Mouse (Mus musculus) spleen, adult 2 months (tissue): ENCODE measurements around the gene Mical3. TPM values are rescaled to one million over a fixed set of nuclear protein-coding genes. Genes with fewer than 3 reads are reported as not detected.

ENCODE experiments used
- DNase-seq, 2 experiments: peaks; one replicate each; pipeline versions ENCODE4 v3.0.0 to v3.0.0-alpha.2; 2012 to 2021; ENCODE audit warnings: low spot score in 2 of 2, low read depth in 1 of 2
- H3K27ac ChIP-seq: fragments of 200-500 bp; 2 replicates; pipeline ENCODE4 v1.5.1; 2012; ENCODE audit warnings: low read length, inconsistent platforms; ENCODE audit not compliant: insufficient read depth
- H3K27me3 ChIP-seq: fragments of 200-500 bp; 2 replicates; pipeline ENCODE4 v1.6.1; 2012; ENCODE audit warnings: mild to moderate bottlenecking, moderate library complexity, low read length, inconsistent platforms; ENCODE audit not compliant: control insufficient read depth, insufficient read depth
- H3K36me3 ChIP-seq: fragments of 200-500 bp; 2 replicates; pipeline ENCODE4 v1.6.1; 2012; ENCODE audit warnings: mild to moderate bottlenecking, low read length, inconsistent platforms; ENCODE audit not compliant: control insufficient read depth, insufficient read depth
- H3K4me1 ChIP-seq: fragments of 200-500 bp; 2 replicates; pipeline ENCODE4 v1.6.1; 2011; ENCODE audit warnings: inconsistent platforms; ENCODE audit not compliant: control insufficient read depth, insufficient read depth, insufficient read length
- H3K4me3 ChIP-seq: fragments of 200-500 bp; 2 replicates; pipeline ENCODE4 v1.5.1; 2011; ENCODE audit warnings: mild to moderate bottlenecking, inconsistent platforms; ENCODE audit not compliant: insufficient read depth, insufficient read length; ENCODE audit errors: extremely low read depth
- CTCF ChIP-seq: fragments of 200-500 bp; IDR thresholded peaks from 2 replicates; pipeline ENCODE4 v1.5.1; 2011; ENCODE audit warnings: mild to moderate bottlenecking, inconsistent platforms; ENCODE audit not compliant: insufficient read depth, insufficient read length, insufficient replicate concordance; ENCODE audit errors: extremely low read depth
- POLR2A ChIP-seq: fragments of 200-500 bp; IDR thresholded peaks from 2 replicates; pipeline ENCODE4 v1.6.1; 2011; ENCODE audit warnings: low read depth, low read length, inconsistent platforms
- WGBS: fragments of 180-500 bp; shearing (Covaris S2); methylation state at CpG from one replicate; pipeline ENCODE4 v1.1.7; 2018; 5-methylcytosine and 5-hydroxymethylcytosine counted together
- polyA plus RNA-seq: library from polyadenylated mRNA; depleted of rRNA; stranded (reverse); fragments of >200 nt; gene quantifications from 2 replicates; pipeline ENCODE4 v1.2.3, GENCODE M21; 2012

Gene Mical3
- polyA plus RNA-seq, 1 experiment, result 11.2 TPM

- 43% methylated on average over 4 of the region's 4 CpGs for WGBS
- TF ChIP-seq CTCF, result no peak
- TF ChIP-seq POLR2A, result no peak
- Histone ChIP-seq H3K27me3 (no peaks in the 10 kb centered on the region), H3K4me1 (no peaks in the 10 kb centered on the region), H3K4me3 (no peak overlapping the region), H3K27ac (no peak overlapping the region), H3K36me3 (no peaks in the 10 kb centered on the region)
- no peak for DNase-seq
These were observed 16.0 kb upstream of the Mical3 start for GRCm38 (mm10) chr6:121146798-121147197.

GRCm38 (mm10) chr6:121145906-121146305, 15.1 kb upstream of the Mical3 start:
- Histone ChIP-seq H3K36me3 (no peaks in the 10 kb centered on the region), H3K4me1 (no peaks in the 10 kb centered on the region), H3K4me3 (no peak overlapping the region), H3K27me3 (no peaks in the 10 kb centered on the region), H3K27ac (no peak overlapping the region)
- 90% methylated on average over 8 of the region's 8 CpGs for WGBS
- TF ChIP-seq CTCF (no peak), POLR2A (no peak)
- DNase-seq, result no peak

- Histone ChIP-seq H3K36me3 (no peaks in the 10 kb centered on the region), H3K27me3 (no peaks in the 10 kb centered on the region), H3K27ac (no peak overlapping the region), H3K4me3 (no peak overlapping the region), H3K4me1 (no peaks in the 10 kb centered on the region)
- no peak for DNase-seq
- TF ChIP-seq CTCF (no peak), POLR2A (no peak)
- 86% methylated on average over 13 of the region's 13 CpGs for WGBS
These were observed 14.3 kb upstream of the Mical3 start for GRCm38 (mm10) chr6:121145010-121145604.

GRCm38 (mm10) chr6:121144066-121144465, 13.3 kb upstream of the Mical3 start:
- no peak overlapping the region for H3K4me3 ChIP-seq
- no peaks in the 10 kb centered on the region for H3K36me3 ChIP-seq
- H3K27me3 ChIP-seq, result no peaks in the 10 kb centered on the region
- no peak overlapping the region for H3K27ac ChIP-seq
- WGBS, result 57% methylated on average over 4 of the region's 4 CpGs
- no peaks in the 10 kb centered on the region for H3K4me1 ChIP-seq
- DNase-seq, result no peak
- TF ChIP-seq CTCF, result no peak

- H3K4me1 ChIP-seq, result no peaks in the 10 kb centered on the region
- TF ChIP-seq CTCF (no peak), POLR2A (no peak)
- no peaks in the 10 kb centered on the region for H3K27me3 ChIP-seq
- no peak for DNase-seq
- H3K36me3 ChIP-seq, result no peaks in the 10 kb centered on the region
- H3K27ac ChIP-seq, result no peak overlapping the region
- 85% methylated on average over 8 of the region's 8 CpGs for WGBS
- no peak overlapping the region for H3K4me3 ChIP-seq
These were observed 12.6 kb upstream of the Mical3 start for GRCm38 (mm10) chr6:121143439-121143838.

- WGBS, result 73% methylated on average over 7 of the region's 7 CpGs
- H3K36me3 ChIP-seq, result no peaks in the 10 kb centered on the region
- no peak overlapping the region for H3K27ac ChIP-seq
- no peaks in the 10 kb centered on the region for H3K27me3 ChIP-seq
- DNase-seq, result no peak
- no peak for TF ChIP-seq POLR2A
- TF ChIP-seq CTCF, result no peak
- H3K4me3 ChIP-seq, result no peak overlapping the region
- H3K4me1 ChIP-seq, result no peaks in the 10 kb centered on the region
These were observed 11.5 kb upstream of the Mical3 start for GRCm38 (mm10) chr6:121142298-121142697.

- TF ChIP-seq POLR2A (no peak), CTCF (no peak)
- 90% methylated on average over 1 of the region's 1 CpGs for WGBS
- H3K4me1 ChIP-seq, result no peaks in the 10 kb centered on the region
- no peak overlapping the region for H3K4me3 ChIP-seq
- H3K27me3 ChIP-seq, result no peaks in the 10 kb centered on the region
- no peak for DNase-seq
- no peaks in the 10 kb centered on the region for H3K36me3 ChIP-seq
- no peak overlapping the region for H3K27ac ChIP-seq
These were observed 8.5 kb upstream of the Mical3 start for GRCm38 (mm10) chr6:121139271-121139670.
